Mouse (Mus musculus) bone marrow, adult 2 months (tissue): Measurements from ENCODE around the gene Hs3st6. TPM values are rescaled to one million over a fixed set of nuclear protein-coding genes. Genes with fewer than 3 reads are reported as not detected.
A peak's percentile ranks its signal among the peaks of the same experiment; 100 is the strongest.

Experiments
- H3K27ac ChIP-seq: fragments of 200-500 bp; 2 replicates; pipeline ENCODE4 v1.5.1; 2012; ENCODE audit warnings: low read depth, mild to moderate bottlenecking, control low read depth, inconsistent platforms, low read length; ENCODE audit not compliant: control insufficient read depth, poor library complexity, insufficient read depth
- H3K4me1 ChIP-seq: fragments of 200-500 bp; 2 replicates; pipeline ENCODE4 v1.6.1; 2011; ENCODE audit warnings: low read length; ENCODE audit not compliant: control insufficient read depth, insufficient read depth
- H3K4me3 ChIP-seq: fragments of 200-500 bp; replicated peaks from 2 replicates; pipeline ENCODE3; 2011; ENCODE audit warnings: mild to moderate bottlenecking, low read depth, low read length, control low read depth; ENCODE audit not compliant: control insufficient read depth
- CTCF ChIP-seq: fragments of 200-500 bp; IDR thresholded peaks from 2 replicates; pipeline ENCODE4 v1.5.1; 2011; ENCODE audit warnings: low read length, control low read depth; ENCODE audit not compliant: control insufficient read depth, insufficient read depth
- POLR2A ChIP-seq: fragments of 200-500 bp; IDR thresholded peaks from 2 replicates; pipeline ENCODE4 v1.6.1; 2011; ENCODE audit warnings: low read depth, mild to moderate bottlenecking, control low read depth, low read length, borderline replicate concordance; ENCODE audit not compliant: control insufficient read depth
- WGBS: fragments of 180-500 bp; shearing (Covaris S2); methylation state at CpG from one replicate; pipeline ENCODE4 v1.1.7; 2018; 5-methylcytosine and 5-hydroxymethylcytosine counted together
- polyA plus RNA-seq: library from polyadenylated mRNA; stranded (reverse); fragments of >200 nt; gene quantifications from 2 replicates; pipeline ENCODE4 v1.2.4, GENCODE M21; 2011; ENCODE audit warnings: low replicate concordance; ENCODE audit not compliant: missing spikeins, insufficient read depth, insufficient read length

Gene Hs3st6
- polyA plus RNA-seq, 1 experiment = 2.2 TPM

DNA sequence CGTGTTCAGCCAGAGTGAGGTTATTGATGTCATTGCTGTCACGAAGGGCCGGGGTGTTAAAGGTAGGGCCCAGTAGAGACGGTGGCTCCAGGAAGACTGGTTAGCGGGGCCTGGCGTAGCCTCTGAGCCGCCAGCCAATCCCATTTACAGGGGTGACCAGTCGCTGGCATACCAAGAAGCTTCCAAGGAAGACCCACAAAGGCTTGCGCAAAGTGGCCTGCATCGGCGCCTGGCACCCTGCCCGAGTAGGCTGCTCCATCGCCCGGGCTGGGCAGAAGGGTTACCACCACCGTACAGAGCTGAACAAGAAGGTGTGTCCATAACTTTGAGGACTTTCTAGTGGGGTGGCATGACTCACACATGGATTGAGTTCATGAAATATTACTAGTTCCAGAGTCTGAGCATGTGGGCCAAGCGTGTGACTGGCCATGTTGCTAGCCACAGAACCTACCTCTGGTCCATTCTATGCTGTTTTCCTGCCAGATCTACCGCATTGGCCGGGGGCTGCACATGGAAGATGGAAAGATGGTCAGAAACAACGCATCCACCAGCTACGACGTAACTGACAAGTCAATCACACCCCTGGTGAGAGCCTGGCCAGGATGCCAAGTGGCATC, 19.2 kb upstream of the Hs3st6 start:
- Histone ChIP-seq H3K4me3 (no peak overlapping the region), H3K27ac (no peak overlapping the region), H3K4me1 (no peaks in the 10 kb centered on the region; the same call in 1 of the 2 replicates)
- TF ChIP-seq CTCF (no peak), POLR2A (no peak)
- WGBS = 79% methylated on average over 21 of the region's 21 CpGs

DNA sequence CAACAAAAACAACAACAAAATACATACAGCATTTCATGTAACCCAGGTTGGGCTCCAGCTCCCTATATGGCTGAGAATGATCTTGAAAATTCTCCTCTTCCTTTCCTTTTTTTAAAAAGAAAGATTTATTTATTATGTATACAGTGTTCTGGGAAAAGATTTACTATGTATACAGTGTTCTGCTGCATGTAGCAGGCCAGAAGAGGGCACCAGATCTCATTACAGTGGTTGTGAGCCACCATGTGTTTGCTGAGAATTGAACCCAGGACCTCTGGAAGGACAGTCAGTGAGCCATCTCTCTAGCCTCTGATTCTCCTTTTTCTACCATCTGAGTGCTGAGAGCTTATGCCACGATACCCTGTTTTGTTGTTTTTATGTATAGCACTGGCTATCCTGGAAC, 18.3 kb upstream of the Hs3st6 start:
- no peak overlapping the region for H3K27ac ChIP-seq
- WGBS = 77% methylated on average over 1 of the region's 1 CpGs
- no peak for TF ChIP-seq POLR2A
- no peak for TF ChIP-seq CTCF
- no peaks in the 10 kb centered on the region; the same call in 1 of the 2 replicates for H3K4me1 ChIP-seq
- H3K4me3 ChIP-seq = no peak overlapping the region

DNA sequence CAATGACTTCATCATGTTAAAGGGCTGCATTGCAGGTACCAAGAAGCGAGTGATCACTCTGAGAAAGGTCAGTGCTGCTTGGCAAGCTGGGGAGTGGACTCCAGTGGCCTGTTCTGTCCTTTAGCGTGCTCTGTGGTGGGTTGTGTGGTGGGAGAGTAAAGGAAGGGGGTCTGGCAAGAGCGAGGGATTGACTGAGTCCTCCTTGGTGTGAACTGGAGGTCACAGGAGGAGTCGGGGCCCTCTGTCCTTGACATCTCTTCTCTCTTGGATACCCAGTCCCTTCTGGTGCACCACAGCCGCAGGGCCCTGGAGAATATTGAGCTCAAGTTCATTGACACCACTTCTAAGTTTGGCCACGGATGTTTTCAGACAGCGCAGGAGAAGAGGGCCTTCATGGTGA, 17.3 kb upstream of the Hs3st6 start:
- no peaks in the 10 kb centered on the region; the same call in 1 of the 2 replicates for H3K4me1 ChIP-seq
- peak overlapping the region; percentile 78 for H3K27ac ChIP-seq
- 79% methylated on average over 7 of the region's 7 CpGs for WGBS
- no peak overlapping the region for H3K4me3 ChIP-seq
- no peak for TF ChIP-seq CTCF
- TF ChIP-seq POLR2A = no peak

DNA sequence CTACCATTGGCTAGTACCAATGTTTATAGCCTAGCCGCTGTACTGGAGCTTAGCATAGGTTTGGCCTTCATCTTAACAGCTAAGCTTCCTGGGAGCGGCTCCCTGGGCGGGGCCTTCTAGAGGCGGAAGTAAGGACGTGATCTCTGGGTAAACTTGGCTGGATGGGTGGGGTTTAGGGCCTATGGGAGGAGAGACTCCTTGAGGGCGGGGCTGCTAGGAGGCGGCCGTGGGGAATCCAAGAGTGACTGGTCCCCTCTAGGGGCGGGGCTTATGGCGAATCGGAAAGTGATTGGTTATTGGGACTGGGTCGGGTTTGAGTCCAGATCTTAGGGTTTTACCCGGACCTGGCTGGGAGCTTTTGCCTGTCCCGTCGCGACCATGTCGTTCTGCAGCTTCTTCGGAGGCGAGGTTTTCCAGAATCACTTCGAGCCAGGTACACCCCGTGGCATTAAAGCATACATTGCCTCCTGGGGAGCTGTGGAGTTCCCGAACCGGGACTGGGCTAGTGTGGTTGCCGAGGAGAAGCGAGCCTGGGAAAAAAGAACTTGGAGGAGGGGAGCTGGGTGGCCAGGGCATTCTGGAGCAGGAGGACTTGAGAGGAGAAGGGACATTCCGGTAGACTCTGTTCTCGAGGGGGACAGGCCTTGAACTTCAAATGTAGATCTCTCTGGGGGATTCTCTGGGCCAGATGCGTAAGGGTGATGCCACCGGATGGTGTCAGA, 16.3 kb upstream of the Hs3st6 start, which contains the start of gene Msrb1:
Gene Msrb1, plus strand, starts transcription at position 313 of the 722 bp plus-strand sequence.
- Histone ChIP-seq H3K4me3 (peak within 1 kb of the TSS; percentile 86), H3K4me1 (no peaks in the 10 kb centered on the region; the same call in none of the 2 replicates), H3K27ac (peak within 1 kb of the TSS; percentile 87)
- TF ChIP-seq POLR2A (peak; percentile 89), CTCF (0 out of 2 replicates have a peak, but pooled peaks have one; percentile 5)
- 1% methylated on average over 29 of the region's 29 CpGs for WGBS

- H3K4me1 ChIP-seq = peaks cover 2% of the 10 kb centered on the region
- 13% methylated on average over 8 of the region's 8 CpGs for WGBS
- H3K27ac ChIP-seq = peak overlapping the region; percentile 87
- peak overlapping the region; percentile 86 for H3K4me3 ChIP-seq
- TF ChIP-seq CTCF = no peak
- peak; percentile 32; the same call in 1 of the 2 replicates for TF ChIP-seq POLR2A
Observed at GRCm38 (mm10) chr17:24737135-24737810, 15.5 kb upstream of the Hs3st6 start.

- Histone ChIP-seq H3K27ac (no peak overlapping the region; the same call in 1 of the 2 replicates), H3K4me3 (peak overlapping the region; percentile 61), H3K4me1 (peaks cover 2% of the 10 kb centered on the region)
- TF ChIP-seq CTCF (no peak), POLR2A (no peak)
- WGBS = 81% methylated on average over 4 of the region's 4 CpGs
Observed at GRCm38 (mm10) chr17:24738238-24738637, 14.6 kb upstream of the Hs3st6 start.

DNA sequence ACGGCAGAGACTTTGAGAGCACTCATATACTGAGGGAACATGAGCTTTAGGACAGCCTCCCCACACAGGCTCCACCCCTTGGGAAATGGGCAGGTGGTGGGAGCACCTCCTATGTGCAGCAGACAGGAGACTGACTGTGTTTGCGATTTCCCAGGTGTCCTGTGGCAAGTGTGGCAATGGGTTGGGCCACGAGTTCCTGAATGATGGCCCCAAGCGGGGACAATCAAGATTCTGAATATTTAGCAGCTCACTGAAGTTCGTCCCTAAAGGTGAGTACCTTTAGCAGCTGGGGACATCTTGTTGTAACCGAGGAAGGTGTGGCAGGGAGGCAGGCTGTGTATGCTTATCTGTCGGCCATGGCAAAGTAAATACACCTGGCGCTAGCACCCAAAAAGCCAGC, 12.9 kb upstream of the Hs3st6 start:
- WGBS = 70% methylated on average over 8 of the region's 8 CpGs
- Histone ChIP-seq H3K4me1 (peaks cover 2% of the 10 kb centered on the region), H3K4me3 (no peak overlapping the region), H3K27ac (no peak overlapping the region)
- no peak for TF ChIP-seq POLR2A
- TF ChIP-seq CTCF = no peak

DNA sequence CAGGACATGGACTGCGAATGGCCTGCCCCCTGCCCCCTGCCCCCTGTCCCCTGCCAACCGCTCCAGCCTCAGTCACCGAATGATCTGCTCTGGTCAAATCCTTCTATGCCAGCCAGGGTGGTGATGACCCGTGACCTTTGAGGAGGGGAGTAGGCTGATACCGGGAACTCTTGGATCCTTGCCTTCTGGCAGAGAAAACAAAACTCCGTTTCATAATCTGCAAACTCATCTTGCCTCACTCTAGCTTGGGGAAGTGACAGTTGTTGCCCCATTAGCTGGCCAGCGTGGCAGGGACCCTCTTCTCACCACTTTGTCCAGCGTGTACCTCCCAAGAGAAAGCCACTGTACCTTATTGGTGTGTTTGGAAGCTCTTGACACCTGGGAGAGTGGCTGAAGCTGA, 10.5 kb upstream of the Hs3st6 start:
- Histone ChIP-seq H3K4me3 (peak overlapping the region; percentile 29), H3K4me1 (peaks cover 2% of the 10 kb centered on the region), H3K27ac (peak overlapping the region; percentile 69)
- TF ChIP-seq POLR2A (no peak), CTCF (no peak)
- WGBS = 39% methylated on average over 8 of the region's 8 CpGs
